Mouse (Mus musculus) cerebellum, adult 2 months (tissue): Measurements from ENCODE around the gene Gm47283. TPM values are rescaled to one million over a fixed set of nuclear protein-coding genes. Genes with fewer than 3 reads are reported as not detected.
A peak's percentile ranks its signal among the peaks of the same experiment; 100 is the strongest.
"Not testable (repeated sequence)": the region's sequence is repeated elsewhere in the genome, so short reads cannot be mapped to it uniquely, and the experiment has no call there.

Source experiments
- DNase-seq, 2 experiments: peaks; one replicate each; pipeline ENCODE4 v3.0.0; 2021
- H3K27ac ChIP-seq: fragments of 200-500 bp; 2 replicates; pipeline ENCODE4 v1.5.1; 2012; ENCODE audit warnings: low read length, control low read depth, inconsistent platforms; ENCODE audit not compliant: insufficient read depth
- H3K27me3 ChIP-seq: fragments of 200-500 bp; 2 replicates; pipeline ENCODE4 v1.6.1; 2012; ENCODE audit warnings: inconsistent platforms, mild to moderate bottlenecking, low read length, moderate library complexity; ENCODE audit not compliant: control insufficient read depth, insufficient read depth
- H3K4me1 ChIP-seq: fragments of 200-500 bp; 2 replicates; pipeline ENCODE4 v1.6.1; 2011; ENCODE audit warnings: low read length; ENCODE audit not compliant: control insufficient read depth, insufficient read depth
- H3K4me3 ChIP-seq: fragments of 200-500 bp; replicated peaks from 2 replicates; pipeline ENCODE3; 2011; ENCODE audit warnings: mild to moderate bottlenecking, low read depth, low read length, control low read depth; ENCODE audit not compliant: insufficient read depth
- CTCF ChIP-seq: fragments of 200-500 bp; IDR thresholded peaks from 2 replicates; pipeline ENCODE4 v1.5.1; 2011; ENCODE audit warnings: low read depth, mild to moderate bottlenecking, control low read depth, low read length, moderate library complexity, borderline replicate concordance; ENCODE audit not compliant: insufficient read depth
- POLR2A ChIP-seq: fragments of 200-500 bp; IDR thresholded peaks from 2 replicates; pipeline ENCODE4 v1.6.1; 2011; ENCODE audit warnings: low read length, control low read depth, borderline replicate concordance; ENCODE audit not compliant: insufficient read depth
- WGBS: fragments of 180-500 bp; shearing (Covaris S2); methylation state at CpG from one replicate; pipeline ENCODE4 v1.1.7; 2018; 5-methylcytosine and 5-hydroxymethylcytosine counted together
- polyA plus RNA-seq: library from polyadenylated mRNA; depleted of rRNA; stranded (reverse); fragments of >200 nt; gene quantifications from 2 replicates; pipeline ENCODE4 v1.2.3, GENCODE M21; 2012; rRNA removed

The Gm47283 gene
- polyA plus RNA-seq, result not detected in 2 replicates

- not testable (repeated sequence) for DNase-seq, H3K4me1 ChIP-seq, H3K4me3 ChIP-seq, H3K27ac ChIP-seq, H3K27me3 ChIP-seq
- no CpG with 5 or more reads among the region's 48 CpGs for WGBS
Observed at GRCm38 (mm10) chrY:90784438-90784837, at the start of gene Gm47283. Gene Gm47283, plus strand, starts transcription at chrY:90784738.

DNA sequence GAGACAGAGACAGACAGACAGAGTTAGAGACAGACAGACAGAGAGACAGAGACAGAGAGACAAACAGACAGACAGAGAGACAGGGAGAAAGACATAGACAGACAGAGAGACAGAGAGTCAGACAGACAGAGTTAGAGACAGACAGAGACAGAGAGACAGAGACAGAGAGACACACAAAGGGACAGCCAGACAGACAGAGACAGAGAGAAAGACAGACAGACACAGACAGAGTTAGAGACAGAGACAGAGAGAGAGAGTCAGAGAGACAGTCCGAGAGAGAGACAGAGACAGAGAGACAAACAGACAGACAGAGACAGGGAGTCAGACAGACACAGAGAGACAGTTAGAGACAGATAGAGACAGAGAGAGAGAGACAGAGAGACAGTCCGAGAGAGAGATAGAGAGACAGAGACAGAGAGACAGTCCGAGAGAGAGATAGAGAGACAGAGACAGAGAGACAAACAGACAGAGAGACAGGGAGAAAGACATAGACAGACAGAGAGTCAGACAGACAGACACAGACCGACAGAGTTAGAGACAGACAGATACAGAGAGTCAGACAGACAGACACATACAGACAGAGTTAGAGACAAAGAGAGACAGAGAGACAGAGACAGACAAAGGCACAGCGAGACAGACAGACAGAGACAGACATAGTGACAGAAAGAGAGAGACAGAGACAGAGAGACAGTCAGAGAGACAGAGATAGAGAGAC is 49.2 kb upstream of the Gm47283 start:
- WGBS, result 61% methylated on average over 5 of the region's 5 CpGs
- not testable (repeated sequence) for H3K27me3 ChIP-seq, H3K4me3 ChIP-seq, H3K27ac ChIP-seq, H3K4me1 ChIP-seq, DNase-seq

DNA sequence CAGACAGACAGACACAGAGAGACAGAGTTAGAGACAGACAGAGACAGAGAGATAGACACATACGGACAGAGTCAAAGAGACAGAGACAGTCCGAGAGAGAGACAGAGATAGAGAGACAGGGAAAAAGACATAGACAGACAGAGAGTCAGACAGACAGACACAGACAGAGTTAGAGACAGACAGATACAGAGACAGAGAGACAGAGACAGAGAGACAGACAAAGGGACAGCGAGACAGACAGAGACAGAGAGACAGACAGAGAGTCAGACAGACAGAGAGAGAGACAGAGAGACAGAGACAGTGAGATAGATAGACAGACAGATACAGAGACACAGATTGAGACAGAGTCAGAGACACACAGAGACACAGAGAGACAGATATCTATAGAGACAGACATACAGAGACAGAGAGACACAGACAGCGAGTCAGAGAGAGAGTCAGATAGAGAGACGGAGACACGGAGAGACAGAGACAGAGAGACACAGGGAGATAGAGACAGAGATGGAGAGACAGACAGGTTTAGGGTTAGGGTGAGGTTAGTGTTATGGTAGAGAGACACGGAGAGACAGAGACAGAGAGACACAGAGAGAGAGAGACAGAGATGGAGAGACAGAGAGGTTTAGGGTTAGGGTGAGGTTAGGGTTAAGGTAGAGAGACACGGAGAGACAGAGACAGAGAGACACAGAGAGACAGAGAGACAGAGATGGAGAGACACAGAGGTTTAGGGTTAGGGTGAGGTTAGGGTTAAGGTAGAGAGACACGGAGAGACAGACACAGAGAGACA is 48.1 kb upstream of the Gm47283 start:
- H3K4me1 ChIP-seq, DNase-seq, H3K4me3 ChIP-seq, H3K27me3 ChIP-seq, H3K27ac ChIP-seq: not testable (repeated sequence)
- 79% methylated on average over 6 of the region's 9 CpGs for WGBS

DNA sequence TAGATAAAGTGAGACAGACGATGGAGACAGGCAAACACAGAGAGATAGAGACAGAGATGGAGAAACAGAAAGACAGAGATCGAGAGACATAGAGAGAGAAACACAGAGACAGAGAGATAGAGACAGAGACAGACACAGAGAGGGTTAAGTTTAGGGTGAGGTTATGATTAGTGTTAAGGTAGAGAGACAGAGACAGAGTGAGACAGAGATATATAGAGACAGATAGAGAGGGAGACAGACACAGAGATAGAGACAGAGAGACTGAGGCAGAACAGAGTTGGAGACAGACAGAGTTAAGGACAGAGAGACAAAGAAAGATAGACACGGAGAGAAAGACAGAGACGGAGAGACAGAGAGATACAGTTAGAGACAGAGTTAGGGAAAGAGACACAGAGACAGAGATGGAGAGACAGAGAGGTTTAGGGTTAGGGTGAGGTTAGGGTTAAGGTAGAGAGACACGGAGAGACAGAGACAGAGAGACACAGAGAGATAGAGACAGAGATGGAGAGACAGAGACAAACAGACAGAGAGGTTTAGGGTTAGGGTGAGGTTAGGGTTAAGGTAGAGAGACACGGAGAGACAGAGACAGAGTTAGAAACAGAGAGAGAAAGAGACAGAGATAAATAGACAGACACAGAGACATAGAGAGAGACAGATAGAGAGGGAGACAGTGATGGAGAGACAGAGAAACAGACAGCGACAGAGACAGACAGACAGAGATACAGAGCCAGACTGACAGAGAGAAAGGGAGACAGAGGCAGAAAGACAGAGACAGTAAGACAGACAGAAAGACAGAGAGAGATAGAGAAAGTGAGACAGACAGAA is 46.7 kb upstream of the Gm47283 start:
- 64% methylated on average over 4 of the region's 7 CpGs for WGBS
- no peak overlapping the region for H3K4me3 ChIP-seq
- H3K27me3 ChIP-seq, result peaks cover 2% of the 10 kb centered on the region; the same call in 1 of the 2 replicates
- DNase-seq, result no peak
- TF ChIP-seq POLR2A (no peak), CTCF (no peak)
- H3K27ac ChIP-seq, result no peak overlapping the region
- H3K4me1 ChIP-seq, result no peaks in the 10 kb centered on the region; the same call in 1 of the 2 replicates

- WGBS, result 73% methylated on average over 1 of the region's 1 CpGs
- no peak for DNase-seq
- Histone ChIP-seq H3K4me3 (no peak overlapping the region), H3K27me3 (peaks cover 2% of the 10 kb centered on the region; the same call in 1 of the 2 replicates), H3K27ac (no peak overlapping the region), H3K4me1 (no peaks in the 10 kb centered on the region; the same call in 1 of the 2 replicates)
- TF ChIP-seq POLR2A, result no peak
- no peak for TF ChIP-seq CTCF
Observed at GRCm38 (mm10) chrY:90738431-90738680, 46.2 kb upstream of the Gm47283 start.

- H3K4me3 ChIP-seq, H3K27ac ChIP-seq, H3K27me3 ChIP-seq, H3K4me1 ChIP-seq: not testable (repeated sequence)
- peak; percentile 38 to 49 for DNase-seq
- WGBS, result 72% methylated on average over 28 of the region's 28 CpGs
Observed at GRCm38 (mm10) chrY:90738841-90739530, 45.6 kb upstream of the Gm47283 start.

DNA sequence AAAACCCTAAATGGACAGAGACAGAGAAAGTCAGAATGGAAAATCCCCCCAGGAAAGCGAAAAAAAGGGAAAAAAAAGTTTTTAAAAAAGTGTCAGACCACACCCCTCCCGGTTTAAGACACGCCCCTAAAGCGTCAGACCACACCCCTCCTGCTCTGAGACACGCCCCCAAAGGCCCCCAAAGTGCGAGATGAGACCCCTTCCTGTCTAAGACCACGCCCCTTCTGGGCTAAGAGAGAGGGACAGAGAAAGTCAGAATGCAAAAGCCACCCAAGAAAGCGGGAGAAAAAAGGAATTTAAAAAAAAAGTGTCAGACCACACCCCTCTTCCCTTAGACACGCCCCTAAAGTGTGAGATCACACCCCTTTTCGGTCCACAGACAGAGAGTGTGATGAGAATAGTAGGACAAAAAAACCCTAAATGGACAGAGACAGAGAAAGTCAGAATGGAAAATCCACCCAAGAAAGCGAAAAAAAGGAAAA is 45.0 kb upstream of the Gm47283 start:
- not testable (repeated sequence) for H3K4me1 ChIP-seq, H3K27me3 ChIP-seq, H3K4me3 ChIP-seq, H3K27ac ChIP-seq
- whole genome bisulfite sequencing, result 51% methylated on average over 11 of the region's 11 CpGs
- peak; percentile 42 for DNase-seq
